Mouse (Mus musculus): ENCODE results near the gene Spats2.

DNA sequence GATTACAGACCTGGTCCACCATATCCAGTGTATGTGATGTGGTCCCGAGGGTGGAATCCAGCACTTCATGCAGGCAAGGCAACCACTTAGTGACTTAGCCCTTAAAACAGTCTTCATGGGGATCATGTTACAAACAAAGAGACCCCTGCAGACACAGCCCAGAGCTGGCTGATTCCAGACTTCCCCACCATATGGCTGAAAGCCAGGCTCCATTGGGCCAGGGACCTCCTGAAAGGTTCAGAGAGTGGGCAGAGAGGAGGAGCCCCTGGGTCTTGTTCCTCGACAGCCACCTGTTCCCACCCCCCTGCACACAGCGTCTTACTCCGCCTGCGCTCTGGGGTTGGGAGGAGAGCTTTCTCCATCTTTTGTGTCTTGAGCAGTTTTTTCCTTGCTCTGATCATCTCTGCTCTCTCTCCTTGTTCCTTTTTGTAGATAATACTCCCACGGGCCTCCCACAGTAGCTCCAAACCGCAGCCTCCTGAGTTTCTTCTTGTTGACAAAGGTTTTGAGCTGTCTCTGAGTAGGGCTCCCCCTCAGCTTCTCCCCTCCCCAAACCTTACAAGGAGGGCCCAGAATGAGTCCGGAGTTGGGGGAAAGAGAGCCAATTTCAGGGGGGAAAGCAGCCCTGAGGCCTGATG is 95.7 kb downstream of the Spats2 start:
- TF ChIP-seq GATA1 (IDR thresholded peaks at IDR 0.05; ENCODE audit: borderline replicate concordance, low read length) (no peak), FLI1 (IDR thresholded peaks at IDR 0.05; ENCODE audit: low read length) (no peak)
